Mouse (Mus musculus): Measurements from ENCODE around the gene Timm10.
"Not testable (repeated sequence)": the region's sequence is repeated elsewhere in the genome, so short reads cannot be mapped to it uniquely, and the experiment has no call there.

Gene Timm10

GRCm38 (mm10) chr2:84826488-84827282 lies at the start of gene Timm10:
Gene Timm10 (plus strand): TSS chr2:84826997.
- DNase-seq (ENCODE audit: low read depth): peak; percentile 86

DNA sequence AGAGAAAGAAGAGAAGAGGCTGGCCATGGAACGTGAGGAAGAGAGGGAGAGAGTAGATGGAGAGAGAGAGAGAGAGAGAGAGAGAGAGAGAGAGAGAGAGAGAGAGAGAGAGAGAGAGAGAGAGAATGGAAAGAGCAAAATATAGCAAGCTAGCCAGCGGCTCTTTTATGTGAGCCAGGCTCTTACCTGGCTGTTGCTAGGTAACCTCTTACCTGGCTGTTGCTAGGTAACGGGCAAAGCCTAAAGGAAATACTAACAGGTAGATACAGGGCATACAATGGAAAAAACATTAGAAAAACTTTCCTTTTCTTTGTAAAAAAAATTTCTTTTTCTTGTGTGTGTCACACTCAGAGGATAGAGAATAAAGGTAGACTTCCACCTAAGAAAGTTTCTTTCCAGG lies 49.1 kb upstream of the Timm10 start:
- no peak for DNase-seq (ENCODE audit: low read depth)

GRCm38 (mm10) chr2:84779210-84779609 lies 47.6 kb upstream of the Timm10 start:
- no peak for DNase-seq (ENCODE audit: low read depth)

DNA sequence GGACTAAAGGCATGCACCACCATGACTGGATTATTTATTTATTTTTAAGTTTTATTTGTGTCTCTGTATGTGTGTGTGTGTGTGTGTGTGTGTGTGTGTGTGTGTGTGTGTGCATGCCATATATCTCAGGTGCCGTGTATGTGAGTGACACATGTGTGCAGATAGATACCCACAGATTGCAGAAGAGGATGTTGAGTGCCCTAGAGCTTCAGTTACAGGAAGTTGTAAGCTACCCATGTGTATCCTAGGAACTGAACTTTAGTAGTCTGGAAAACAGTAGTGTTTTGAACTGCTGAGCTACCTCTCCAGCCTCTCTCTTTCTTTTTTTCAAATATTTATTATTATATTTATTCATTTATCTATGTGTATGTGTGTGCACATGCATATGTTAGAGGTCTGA lies 43.5 kb upstream of the Timm10 start:
- no peak for DNase-seq (ENCODE audit: low read depth)

GRCm38 (mm10) chr2:84783840-84784566 lies 42.8 kb upstream of the Timm10 start:
- DNase-seq (ENCODE audit: low read depth): no peak

DNA sequence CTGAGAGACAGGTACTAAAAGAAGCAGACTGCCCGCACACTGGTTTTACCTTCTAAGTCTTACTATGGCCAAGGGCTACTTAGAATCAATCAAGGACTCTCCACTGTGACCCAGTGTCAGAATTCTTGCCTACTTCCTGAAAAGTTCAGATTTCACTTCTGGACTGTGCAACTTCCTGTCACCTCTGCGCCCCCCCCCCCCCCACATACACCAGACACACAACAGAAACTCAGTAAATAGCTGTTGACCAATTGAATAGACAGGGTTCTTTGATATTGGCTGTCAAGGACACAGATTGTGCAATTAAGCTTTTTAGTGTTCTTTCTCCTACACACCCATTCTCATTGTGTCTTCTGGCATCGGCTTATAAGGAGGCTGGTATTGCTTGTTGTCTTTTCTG lies 38.5 kb upstream of the Timm10 start:
- DNase-seq (ENCODE audit: low read depth): no peak

DNA sequence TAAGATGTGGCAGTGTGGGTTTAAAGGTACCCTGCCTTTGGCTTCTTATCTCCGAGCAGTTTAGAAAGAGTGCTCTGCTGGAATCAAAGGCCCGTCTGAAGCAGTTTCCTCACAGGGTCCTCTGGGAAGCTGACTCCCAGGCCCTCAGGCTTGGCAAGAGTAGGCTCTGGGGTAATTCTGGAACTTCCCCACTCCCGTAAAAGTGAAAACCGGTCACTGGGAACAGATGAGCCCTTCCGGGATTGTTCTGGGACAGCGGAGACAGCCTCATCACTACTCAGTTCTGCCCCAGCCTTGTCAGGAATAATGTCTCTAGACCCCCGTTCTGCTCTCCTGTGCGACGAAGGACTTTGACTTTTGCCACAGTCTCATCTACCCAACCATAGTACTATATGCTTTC lies 36.4 kb upstream of the Timm10 start:
- DNase-seq (ENCODE audit: low read depth): no peak

DNA sequence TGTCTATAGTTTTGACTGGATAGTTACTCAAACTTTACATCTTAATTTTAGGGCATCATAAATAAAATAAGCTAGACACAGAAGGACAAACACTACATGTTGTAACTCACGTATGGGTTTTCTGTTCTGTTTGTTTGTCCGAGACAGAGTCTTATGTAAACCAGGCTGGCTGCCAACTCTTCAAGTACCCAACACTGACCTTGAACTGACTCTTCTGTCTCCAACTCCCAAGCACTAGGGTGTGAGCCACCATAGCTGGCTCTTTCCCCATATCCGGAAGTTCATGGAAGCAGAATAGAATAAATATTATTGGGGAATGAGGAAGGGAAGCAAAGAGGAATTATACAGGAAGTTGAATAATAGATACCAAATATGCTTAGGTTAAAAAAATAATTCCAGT lies 34.3 kb upstream of the Timm10 start:
- DNase-seq (ENCODE audit: low read depth): no peak

GRCm38 (mm10) chr2:84793154-84793553 lies 33.6 kb upstream of the Timm10 start:
- DNase-seq (ENCODE audit: low read depth): no peak

DNA sequence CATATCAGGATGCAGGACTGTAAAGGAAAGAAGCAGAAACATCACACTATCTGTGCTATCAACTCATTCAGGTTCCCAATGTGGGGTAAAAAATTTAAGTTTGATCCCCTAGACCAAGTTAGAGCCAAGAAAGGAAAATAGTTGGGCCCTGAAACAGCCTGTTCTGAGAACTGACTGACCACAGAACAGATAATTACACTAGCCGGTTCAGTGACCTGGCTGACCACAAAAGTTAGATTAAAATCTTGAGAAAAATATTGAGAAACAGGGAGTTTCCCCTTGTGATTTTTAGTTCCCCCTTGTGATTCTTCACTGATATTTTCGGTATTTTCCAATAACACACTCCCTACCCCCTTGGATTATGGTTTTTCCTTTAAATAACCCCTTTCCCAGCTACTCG lies 32.9 kb upstream of the Timm10 start:
- DNase-seq (ENCODE audit: low read depth): no peak

DNA sequence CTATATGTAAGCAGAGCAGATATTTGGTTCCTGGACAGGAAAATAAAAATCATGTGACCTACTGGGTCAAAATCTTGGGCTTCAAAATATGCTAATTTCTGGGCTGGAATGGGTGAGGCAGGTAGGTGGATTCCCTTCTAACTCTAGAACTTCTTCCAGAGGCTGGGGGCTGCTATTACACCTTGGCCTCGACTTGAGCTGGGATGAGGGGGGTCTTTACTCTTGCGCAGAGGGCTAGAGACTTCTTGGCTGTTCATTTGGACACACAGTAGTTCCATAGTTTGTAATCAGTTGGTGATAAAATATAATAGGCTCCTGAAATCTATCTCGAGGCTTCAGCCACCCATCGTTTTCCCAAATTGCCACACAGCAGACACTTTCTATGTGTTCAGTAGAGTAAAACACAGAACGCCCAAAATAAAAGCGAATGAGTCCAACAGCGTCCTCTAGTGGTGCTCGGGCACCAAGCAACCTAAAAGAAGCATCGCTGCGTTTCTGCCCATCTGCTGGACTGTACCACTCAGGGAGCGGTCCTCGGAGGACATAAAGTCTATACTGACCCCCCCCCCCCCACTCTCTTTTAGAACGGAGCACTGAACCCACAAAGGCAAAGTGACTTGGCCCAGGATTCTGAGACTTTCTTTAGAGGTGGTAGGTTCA lies 28.8 kb upstream of the Timm10 start:
- DNase-seq (ENCODE audit: low read depth): peak; percentile 86

DNA sequence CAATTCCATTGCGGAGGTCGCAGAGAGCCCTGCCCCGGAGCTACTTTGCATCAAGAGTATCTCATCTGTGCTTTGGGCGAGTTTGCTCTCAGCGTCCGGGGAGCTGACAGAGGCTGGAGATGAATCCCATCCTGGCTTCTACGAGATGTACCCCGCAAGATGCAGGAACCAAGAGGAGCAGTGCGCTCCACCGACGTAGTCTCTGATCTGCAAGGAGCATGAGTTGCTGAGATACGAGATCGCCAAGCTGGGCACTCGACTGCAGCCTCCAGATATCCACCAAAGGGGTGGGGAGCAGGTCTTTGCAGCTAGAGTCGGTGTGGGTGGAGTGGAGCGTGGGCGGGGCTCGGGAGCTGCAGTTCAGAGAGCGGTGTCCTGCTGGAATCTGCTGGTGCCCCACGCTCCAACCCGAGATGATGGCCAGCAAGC lies 28.3 kb upstream of the Timm10 start, which contains the start of gene Ube2l6:
Ube2l6 (plus strand) TSS at position 336 of the 429 bp plus-strand sequence.
- peak; percentile 91 for DNase-seq (ENCODE audit: low read depth)

- peak; percentile 82 for DNase-seq (ENCODE audit: low read depth)
Measured at GRCm38 (mm10) chr2:84799041-84799561, 27.7 kb upstream of the Timm10 start.

GRCm38 (mm10) chr2:84800304-84800703 lies 26.5 kb upstream of the Timm10 start:
- no peak for DNase-seq (ENCODE audit: low read depth)

DNA sequence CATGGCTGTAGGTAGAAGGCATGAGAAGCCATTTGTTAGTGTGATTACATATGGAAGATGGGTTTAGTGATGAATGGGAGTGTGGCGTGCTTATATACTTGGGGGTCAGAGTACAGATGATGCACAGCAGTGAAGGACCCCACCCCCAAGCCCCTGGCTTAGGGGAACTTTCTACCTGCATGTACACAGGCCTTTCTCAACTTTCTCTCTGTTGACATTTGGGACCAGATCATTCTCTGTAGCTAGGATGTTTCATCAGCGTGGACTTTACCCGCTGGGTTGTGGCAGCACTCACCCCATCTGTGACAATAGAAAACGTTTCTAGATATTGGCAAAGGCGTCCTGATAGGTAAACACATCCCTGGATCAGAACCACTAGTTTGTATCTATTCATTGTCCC lies 25.6 kb upstream of the Timm10 start:
- DNase-seq (ENCODE audit: low read depth): not testable (repeated sequence)

DNA sequence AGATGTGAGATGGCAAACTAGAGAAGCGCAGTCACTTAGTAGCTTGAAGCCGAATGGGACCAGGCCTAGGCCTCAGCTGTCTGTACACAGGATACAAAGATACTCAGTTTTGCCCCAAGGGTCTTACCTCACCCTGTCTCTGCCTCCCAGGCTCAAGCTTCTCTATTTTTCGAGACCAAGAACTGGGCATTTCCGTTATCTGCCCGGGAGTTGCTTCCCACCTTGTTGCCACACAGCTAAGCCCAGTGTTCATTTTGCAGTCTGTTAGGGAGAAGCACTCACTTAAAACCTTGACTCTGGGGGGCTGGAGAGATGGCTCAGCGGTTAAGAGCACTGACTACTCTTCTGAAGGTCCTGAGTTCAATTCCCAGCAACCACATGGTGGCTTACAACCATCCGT lies 22.8 kb upstream of the Timm10 start:
- no peak for DNase-seq (ENCODE audit: low read depth)

DNA sequence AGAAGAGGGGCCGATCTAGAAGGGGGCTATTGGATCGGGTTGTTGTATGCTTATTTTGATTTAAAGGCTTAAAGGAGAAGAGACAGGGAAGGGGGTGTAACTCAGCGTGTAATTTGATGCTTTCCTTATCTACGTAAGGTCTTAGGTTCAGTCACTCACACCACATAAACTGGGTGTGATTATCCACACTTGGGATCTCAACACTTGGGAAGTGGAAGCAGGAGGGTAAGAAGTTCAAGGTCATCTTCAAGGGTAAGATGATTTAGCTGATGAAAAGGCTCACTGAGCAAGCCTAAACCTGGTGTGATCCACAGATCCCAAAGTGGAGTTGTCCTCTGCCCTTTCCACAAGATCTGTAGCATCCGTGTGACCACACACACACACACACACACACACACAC lies 20.3 kb upstream of the Timm10 start:
- DNase-seq (ENCODE audit: low read depth): no peak

DNA sequence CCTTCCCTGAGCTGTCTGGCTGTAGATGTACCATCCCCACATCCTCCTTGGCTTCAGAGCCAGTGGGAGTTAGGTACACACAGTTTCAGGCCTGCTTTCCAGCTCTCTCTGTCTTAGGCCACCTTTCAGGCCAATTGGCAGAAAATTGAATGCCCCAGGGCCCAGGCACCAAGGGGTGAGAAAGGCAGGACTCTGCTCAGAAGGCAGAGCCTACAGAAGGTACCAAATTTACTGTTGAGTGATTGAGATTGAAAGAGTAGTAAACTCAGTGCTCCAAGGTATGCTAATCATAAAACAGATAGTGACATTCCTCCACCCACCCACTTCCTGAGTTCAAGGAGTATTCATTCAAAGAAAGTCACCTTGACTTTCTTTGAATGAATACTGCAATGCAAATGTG lies 17.5 kb upstream of the Timm10 start:
- no peak for DNase-seq (ENCODE audit: low read depth)

DNA sequence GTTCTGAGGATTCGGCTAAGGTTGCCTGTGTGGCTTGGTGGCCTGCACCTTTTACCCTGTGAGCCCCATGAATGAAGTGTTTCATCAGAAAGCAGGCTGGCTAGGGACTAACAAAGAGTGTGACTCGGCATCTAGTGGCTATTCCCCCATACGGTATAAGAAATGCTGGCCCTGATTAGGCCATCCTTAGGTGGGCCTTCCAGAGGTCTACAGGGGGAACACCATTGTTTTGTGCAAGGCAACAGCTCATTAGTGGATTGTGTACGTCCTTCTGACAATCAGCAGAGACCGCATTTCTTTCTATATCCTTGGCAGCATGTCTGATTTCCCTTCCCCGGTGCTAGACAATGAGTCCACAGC lies 16.3 kb upstream of the Timm10 start:
- no peak for DNase-seq (ENCODE audit: low read depth)

- peak; percentile 63 for DNase-seq (ENCODE audit: low read depth)
Measured at GRCm38 (mm10) chr2:84810886-84811577, 15.8 kb upstream of the Timm10 start.

GRCm38 (mm10) chr2:84811880-84812279 lies 14.9 kb upstream of the Timm10 start:
- peak; percentile 86 for DNase-seq (ENCODE audit: low read depth)

GRCm38 (mm10) chr2:84812676-84813075 lies 14.1 kb upstream of the Timm10 start:
- DNase-seq (ENCODE audit: low read depth): no peak
